Mouse (Mus musculus) spleen, adult 18-20 months (tissue): ENCODE results near the gene Gm20806.
"Not testable (repeated sequence)": the region's sequence is repeated elsewhere in the genome, so short reads cannot be mapped to it uniquely, and the experiment has no call there.

Source experiments
- DNase-seq, 2 experiments: peaks; one replicate each; pipeline ENCODE4 v3.0.0; 2022; ENCODE audit warnings: mixed read lengths in 2 of 2

The Gm20806 gene

DNA sequence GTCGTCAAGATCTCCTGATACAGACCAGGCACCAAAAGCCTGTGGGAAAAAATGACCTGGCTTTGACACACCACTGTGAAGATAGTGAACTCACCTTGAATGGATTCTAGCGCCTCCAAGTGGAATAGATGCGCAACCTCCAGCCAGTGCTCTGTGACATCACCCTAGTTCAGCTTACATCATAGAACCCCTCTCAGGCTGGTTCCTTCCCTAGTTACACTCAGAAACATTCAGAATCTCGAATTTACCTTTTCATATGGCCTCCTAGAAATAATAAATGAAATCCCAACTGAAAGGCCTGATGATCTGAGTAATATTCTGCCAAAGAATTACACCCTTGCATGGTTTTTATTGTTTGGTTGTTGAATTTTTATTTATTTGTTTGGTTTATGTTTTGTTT, at the start of gene Gm20806:
Gene Gm20806, minus strand, starts transcription at position 101 of the 400 bp plus-strand sequence.
- DNase-seq, result not testable (repeated sequence)
